Mouse (Mus musculus) forebrain, embryonic 14.5 days (tissue): Measurements from ENCODE around the gene Pkdcc. TPM values are rescaled to one million over a fixed set of nuclear protein-coding genes. Genes with fewer than 3 reads are reported as not detected.

Experiments
- ATAC-seq: fragments of 200-750 bp; cut with Nextera tagmentation; 2 replicates; pipeline ENCODE4 v1.8.0; 2017; ENCODE audit warnings: mild to moderate bottlenecking, moderate library complexity
- DNase-seq: peaks from one replicate; pipeline ENCODE4 v3.0.0-alpha.2; 2015; ENCODE audit warnings: low spot score
- H3K27ac ChIP-seq: fragments of 300-500 bp; sonication (generic); 2 replicates; pipeline ENCODE4 v1.5.1; 2014; ENCODE audit warnings: low read depth, mild to moderate bottlenecking, control low read depth, low read length, moderate library complexity
- H3K27me3 ChIP-seq: fragments of 300-500 bp; sonication (generic); replicated peaks from 2 replicates; pipeline ENCODE4 v1.6.1; 2014; ENCODE audit warnings: low read length, control low read depth, mixed read lengths; ENCODE audit not compliant: control insufficient read depth, insufficient read depth
- H3K36me3 ChIP-seq: fragments of 300-500 bp; sonication (generic); 2 replicates; pipeline ENCODE4 v1.6.1; 2014; ENCODE audit warnings: low read length, control low read depth; ENCODE audit not compliant: control insufficient read depth, insufficient read depth
- H3K4me1 ChIP-seq: fragments of 300-500 bp; sonication (generic); 2 replicates; pipeline ENCODE4 v1.6.1; 2014; ENCODE audit warnings: antibody characterized with exemption, low read length, control low read depth; ENCODE audit not compliant: control insufficient read depth, insufficient read depth
- H3K4me2 ChIP-seq: fragments of 300-500 bp; sonication (generic); 2 replicates; pipeline ENCODE4 v1.6.1; 2014; ENCODE audit warnings: mild to moderate bottlenecking, control low read depth, low read length
- H3K4me3 ChIP-seq: fragments of 300-500 bp; sonication (generic); 2 replicates; pipeline ENCODE4 v1.5.1; 2014; ENCODE audit warnings: low read depth, low read length, control low read depth
- H3K9ac ChIP-seq: fragments of 300-500 bp; sonication (generic); 2 replicates; pipeline ENCODE4 v1.6.1; 2014; ENCODE audit warnings: mild to moderate bottlenecking, low read length, control low read depth, moderate library complexity
- H3K9me3 ChIP-seq: fragments of 300-500 bp; sonication (generic); replicated peaks from 2 replicates; pipeline ENCODE4 v1.6.1; 2016; ENCODE audit warnings: low read length, control low read depth, mixed read lengths; ENCODE audit not compliant: control insufficient read depth
- WGBS: fragments of 180-500 bp; shearing (Covaris S2); extraction: QIAGEN DNeasy Blood & Tissue Kit; methylation state at CpG from one replicate; pipeline ENCODE4 v1.1.7; 2014; 5-methylcytosine and 5-hydroxymethylcytosine counted together
- polyA plus RNA-seq: library from polyadenylated mRNA; unstranded; fragments of >200 nt; fragmentation: Nextera tagmentation; extraction: Ambion mirVana; gene quantifications from 2 replicates; pipeline ENCODE4 v1.2.1, GENCODE M21; 2014

The Pkdcc gene
- polyA plus RNA-seq, 1 experiment from 2014 or later = 9.0 TPM

GRCm38 (mm10) chr17:83182061-83182664 is 32.9 kb upstream of the Pkdcc start:
- WGBS = 88% methylated on average over 8 of the region's 8 CpGs
- ATAC-seq (no peak), DNase-seq (no peak)
- no peaks in the 10 kb centered on the region for H3K36me3 ChIP-seq
- no peak overlapping the region for H3K9ac ChIP-seq
- no peak overlapping the region for H3K4me2 ChIP-seq
- H3K4me3 ChIP-seq = no peak overlapping the region
- H3K27me3 ChIP-seq = no peaks in the 10 kb centered on the region
- H3K27ac ChIP-seq = no peak overlapping the region
- H3K9me3 ChIP-seq = no peaks in the 10 kb centered on the region
- H3K4me1 ChIP-seq = no peaks in the 10 kb centered on the region

- 83% methylated on average over 6 of the region's 6 CpGs for WGBS
- H3K36me3 ChIP-seq = no peaks in the 10 kb centered on the region
- no peak overlapping the region for H3K4me2 ChIP-seq
- no peak overlapping the region for H3K9ac ChIP-seq
- no peak overlapping the region for H3K27ac ChIP-seq
- no peak for ATAC-seq
- H3K27me3 ChIP-seq = no peaks in the 10 kb centered on the region
- no peak overlapping the region for H3K4me3 ChIP-seq
- 0 out of 2 replicates have a peak, but pooled peaks cover 2% of the 10 kb centered on the region for H3K4me1 ChIP-seq
- DNase-seq = no peak
- H3K9me3 ChIP-seq = no peaks in the 10 kb centered on the region
Observed at GRCm38 (mm10) chr17:83182780-83183179, 32.3 kb upstream of the Pkdcc start.

- Histone ChIP-seq H3K36me3 (no peaks in the 10 kb centered on the region), H3K9ac (no peak overlapping the region), H3K4me1 (peaks cover 8% of the 10 kb centered on the region; the same call in 1 of the 2 replicates), H3K27ac (peak overlapping the region; percentile 60; the same call in 1 of the 2 replicates), H3K4me3 (no peak overlapping the region), H3K4me2 (peak overlapping the region; percentile 15; the same call in 1 of the 2 replicates), H3K27me3 (no peaks in the 10 kb centered on the region), H3K9me3 (no peaks in the 10 kb centered on the region)
- DNase-seq (peak; percentile 93), ATAC-seq (peak; percentile 97)
- 2% methylated on average over 11 of the region's 11 CpGs for WGBS
Observed at GRCm38 (mm10) chr17:83187751-83188565, 27.1 kb upstream of the Pkdcc start.

GRCm38 (mm10) chr17:83190810-83191209 is 24.3 kb upstream of the Pkdcc start:
- 87% methylated on average over 9 of the region's 9 CpGs for WGBS
- H3K27me3 ChIP-seq = no peaks in the 10 kb centered on the region
- H3K4me2 ChIP-seq = no peak overlapping the region
- H3K4me1 ChIP-seq = peaks cover 8% of the 10 kb centered on the region; the same call in 1 of the 2 replicates
- H3K27ac ChIP-seq = no peak overlapping the region
- no peak for DNase-seq
- H3K36me3 ChIP-seq = no peaks in the 10 kb centered on the region
- no peak for ATAC-seq
- no peak overlapping the region for H3K4me3 ChIP-seq
- H3K9me3 ChIP-seq = no peaks in the 10 kb centered on the region
- H3K9ac ChIP-seq = no peak overlapping the region

- Histone ChIP-seq H3K36me3 (no peaks in the 10 kb centered on the region), H3K9me3 (no peaks in the 10 kb centered on the region), H3K27me3 (no peaks in the 10 kb centered on the region), H3K9ac (no peak overlapping the region), H3K4me1 (no peaks in the 10 kb centered on the region), H3K4me3 (no peak overlapping the region), H3K4me2 (no peak overlapping the region), H3K27ac (no peak overlapping the region)
- DNase-seq (no peak), ATAC-seq (no peak)
- WGBS = 87% methylated on average over 4 of the region's 4 CpGs
Observed at GRCm38 (mm10) chr17:83194491-83194890, 20.6 kb upstream of the Pkdcc start.

DNA sequence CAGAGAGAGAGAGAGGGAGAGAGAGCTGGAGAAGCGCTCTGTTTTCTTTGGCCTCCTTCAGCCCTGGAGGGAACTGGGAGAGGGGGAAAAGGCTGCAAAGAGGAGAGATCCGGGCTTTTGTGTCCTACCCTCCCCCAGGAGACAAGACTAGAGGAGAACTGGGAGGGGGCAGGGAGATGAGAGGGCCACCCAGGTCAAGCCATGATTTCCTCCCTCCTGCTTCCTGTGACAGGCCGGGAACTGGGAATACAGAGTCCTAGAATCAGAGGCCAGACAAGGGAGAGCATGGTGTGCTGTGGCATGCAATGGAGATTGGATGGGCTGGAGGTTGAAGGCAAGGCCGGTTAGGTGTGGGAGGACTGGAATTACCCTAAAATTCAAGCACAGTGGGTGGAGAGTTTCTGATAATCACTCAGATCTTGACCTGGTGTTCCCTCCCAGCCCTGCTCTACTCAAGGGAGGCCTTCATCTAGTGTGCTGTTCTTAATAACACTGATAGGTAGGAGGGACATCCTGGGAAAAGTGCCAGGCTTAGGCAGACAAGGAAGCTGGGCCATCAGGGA is 17.6 kb upstream of the Pkdcc start:
- no peak overlapping the region for H3K4me2 ChIP-seq
- H3K4me1 ChIP-seq = peaks cover 5% of the 10 kb centered on the region; the same call in 1 of the 2 replicates
- H3K27me3 ChIP-seq = no peaks in the 10 kb centered on the region
- no peaks in the 10 kb centered on the region for H3K36me3 ChIP-seq
- no peak overlapping the region for H3K9ac ChIP-seq
- ATAC-seq = no peak
- no peak for DNase-seq
- H3K27ac ChIP-seq = no peak overlapping the region
- no peak overlapping the region for H3K4me3 ChIP-seq
- H3K9me3 ChIP-seq = no peaks in the 10 kb centered on the region
- WGBS = 61% methylated on average over 3 of the region's 4 CpGs

- Histone ChIP-seq H3K9ac (no peak overlapping the region), H3K27ac (no peak overlapping the region), H3K36me3 (no peaks in the 10 kb centered on the region), H3K4me3 (no peak overlapping the region), H3K4me1 (peaks cover 17% of the 10 kb centered on the region), H3K27me3 (no peaks in the 10 kb centered on the region), H3K9me3 (no peaks in the 10 kb centered on the region), H3K4me2 (no peak overlapping the region)
- DNase-seq (no peak), ATAC-seq (no peak)
- WGBS = 67% methylated on average over 5 of the region's 5 CpGs
Observed at GRCm38 (mm10) chr17:83200469-83200868, 14.6 kb upstream of the Pkdcc start.

DNA sequence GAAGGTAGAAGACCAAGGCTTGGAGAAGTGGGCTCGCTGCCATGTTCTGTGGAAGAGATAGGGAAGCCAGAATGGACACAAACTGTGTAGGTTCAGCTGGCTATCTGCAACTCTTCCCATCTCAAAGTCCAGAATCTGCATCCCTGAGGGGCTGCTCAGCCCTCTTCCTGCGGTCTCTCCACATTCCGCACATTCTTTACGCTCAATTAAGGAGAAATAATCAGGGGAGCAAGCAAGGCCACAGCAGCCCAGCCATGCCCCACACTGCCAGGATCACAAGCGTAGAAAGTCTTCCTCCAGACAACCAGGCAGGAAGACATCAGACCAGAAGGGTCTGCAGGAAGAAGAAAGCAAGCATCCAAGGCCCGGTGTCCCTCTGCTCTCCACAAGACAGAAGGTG is 13.8 kb upstream of the Pkdcc start:
- Histone ChIP-seq H3K4me3 (no peak overlapping the region), H3K27me3 (no peaks in the 10 kb centered on the region), H3K4me2 (no peak overlapping the region), H3K27ac (no peak overlapping the region), H3K9ac (no peak overlapping the region), H3K36me3 (no peaks in the 10 kb centered on the region), H3K4me1 (peaks cover 17% of the 10 kb centered on the region), H3K9me3 (no peaks in the 10 kb centered on the region)
- WGBS = 14% methylated on average over 6 of the region's 6 CpGs
- ATAC-seq = no peak
- no peak for DNase-seq
